Mouse (Mus musculus) forebrain, embryonic 16.5 days (tissue): ENCODE measurements around the gene Gprin3. TPM values are rescaled to one million over a fixed set of nuclear protein-coding genes. Genes with fewer than 3 reads are reported as not detected.
A peak's percentile ranks its signal among the peaks of the same experiment; 100 is the strongest.

Experiments
- ATAC-seq: fragments of 200-750 bp; cut with Nextera tagmentation; 2 replicates; pipeline ENCODE4 v1.8.0; 2017; ENCODE audit warnings: mild to moderate bottlenecking, moderate library complexity
- H3K27ac ChIP-seq: fragments of 300-500 bp; sonication (generic); 2 replicates; pipeline ENCODE4 v1.5.1; 2014; ENCODE audit warnings: low read length, control low read depth
- H3K27me3 ChIP-seq: fragments of 300-500 bp; sonication (generic); replicated peaks from 2 replicates; pipeline ENCODE4 v1.6.1; 2014; ENCODE audit warnings: low read length; ENCODE audit not compliant: control insufficient read depth, insufficient read depth
- H3K36me3 ChIP-seq: fragments of 300-500 bp; sonication (generic); 2 replicates; pipeline ENCODE4 v1.6.1; 2014; ENCODE audit not compliant: control insufficient read depth, insufficient read depth
- H3K4me1 ChIP-seq: fragments of 300-500 bp; sonication (generic); replicated peaks from 2 replicates; pipeline ENCODE4 v1.6.1; 2014; ENCODE audit warnings: low read length; ENCODE audit not compliant: control insufficient read depth, insufficient read depth
- H3K4me2 ChIP-seq: fragments of 300-500 bp; sonication (generic); 2 replicates; pipeline ENCODE4 v1.6.1; 2014; ENCODE audit warnings: mild to moderate bottlenecking, low read length, control low read depth
- H3K4me3 ChIP-seq: fragments of 300-500 bp; sonication (generic); replicated peaks from 2 replicates; pipeline ENCODE4 v1.5.1; 2014; ENCODE audit warnings: mild to moderate bottlenecking, low read length, control low read depth
- H3K9ac ChIP-seq: fragments of 300-500 bp; sonication (generic); replicated peaks from 2 replicates; pipeline ENCODE4 v1.6.1; 2014; ENCODE audit warnings: low read depth, low read length, control low read depth
- H3K9me3 ChIP-seq: fragments of 300-500 bp; sonication (generic); 2 replicates; pipeline ENCODE4 v1.6.1; 2016; ENCODE audit warnings: low read length; ENCODE audit not compliant: control insufficient read depth
- WGBS: fragments of 180-500 bp; shearing (Covaris S2); extraction: QIAGEN DNeasy Blood & Tissue Kit; methylation state at CpG from one replicate; pipeline ENCODE4 v1.1.7; 2014; 5-methylcytosine and 5-hydroxymethylcytosine counted together
- polyA plus RNA-seq: library from polyadenylated mRNA; unstranded; fragments of >200 nt; fragmentation: Nextera tagmentation; extraction: Ambion mirVana; gene quantifications from 2 replicates; pipeline ENCODE4 v1.2.1, GENCODE M21; 2015

Gene Gprin3
- 3.3 and 5.3 TPM in 2 replicates for polyA plus RNA-seq

GRCm38 (mm10) chr6:59425824-59426533 lies at the start of gene Gprin3:
Gene Gprin3 (minus strand): TSS chr6:59426294.
- Histone ChIP-seq H3K27me3 (no peaks in the 10 kb centered on the region), H3K4me2 (peak within 1 kb of the TSS; percentile 88), H3K4me1 (peaks cover 8% of the 10 kb centered on the region; the same call in 1 of the 2 replicates), H3K4me3 (peak within 1 kb of the TSS; percentile 53), H3K9ac (peak within 1 kb of the TSS; percentile 73), H3K27ac (peak within 1 kb of the TSS; percentile 74), H3K9me3 (no peaks in the 10 kb centered on the region), H3K36me3 (no peaks in the 10 kb centered on the region)
- 7% methylated on average over 34 of the region's 34 CpGs for WGBS
- ATAC-seq: peak; percentile 97

- H3K9me3 ChIP-seq: no peaks in the 10 kb centered on the region
- ATAC-seq: no peak
- H3K9ac ChIP-seq: no peak overlapping the region
- no peaks in the 10 kb centered on the region for H3K4me1 ChIP-seq
- no peaks in the 10 kb centered on the region for H3K36me3 ChIP-seq
- no peak overlapping the region for H3K4me2 ChIP-seq
- no peak overlapping the region for H3K27ac ChIP-seq
- H3K27me3 ChIP-seq: no peaks in the 10 kb centered on the region
- no peak overlapping the region for H3K4me3 ChIP-seq
Measured at GRCm38 (mm10) chr6:59458861-59459260, 32.8 kb upstream of the Gprin3 start.

GRCm38 (mm10) chr6:59456116-59456515 lies 30.0 kb upstream of the Gprin3 start:
- ATAC-seq: no peak
- H3K27me3 ChIP-seq: no peaks in the 10 kb centered on the region
- H3K9ac ChIP-seq: no peak overlapping the region
- no peak overlapping the region for H3K27ac ChIP-seq
- H3K36me3 ChIP-seq: no peaks in the 10 kb centered on the region
- H3K4me3 ChIP-seq: no peak overlapping the region
- H3K4me1 ChIP-seq: no peaks in the 10 kb centered on the region
- H3K9me3 ChIP-seq: no peaks in the 10 kb centered on the region
- 70% methylated on average over 1 of the region's 1 CpGs for WGBS
- no peak overlapping the region for H3K4me2 ChIP-seq

- no peaks in the 10 kb centered on the region for H3K36me3 ChIP-seq
- WGBS: 82% methylated on average over 3 of the region's 3 CpGs
- no peak for ATAC-seq
- H3K27me3 ChIP-seq: no peaks in the 10 kb centered on the region
- H3K9ac ChIP-seq: no peak overlapping the region
- H3K27ac ChIP-seq: no peak overlapping the region
- no peaks in the 10 kb centered on the region for H3K4me1 ChIP-seq
- no peak overlapping the region for H3K4me3 ChIP-seq
- no peak overlapping the region for H3K4me2 ChIP-seq
- no peaks in the 10 kb centered on the region for H3K9me3 ChIP-seq
Measured at GRCm38 (mm10) chr6:59451348-59451747, 25.3 kb upstream of the Gprin3 start.

GRCm38 (mm10) chr6:59445101-59445503 lies 19.0 kb upstream of the Gprin3 start:
- H3K27me3 ChIP-seq: no peaks in the 10 kb centered on the region
- no peak overlapping the region for H3K4me2 ChIP-seq
- H3K9me3 ChIP-seq: no peaks in the 10 kb centered on the region
- no peak overlapping the region for H3K9ac ChIP-seq
- H3K36me3 ChIP-seq: no peaks in the 10 kb centered on the region
- H3K4me1 ChIP-seq: no peaks in the 10 kb centered on the region
- 83% methylated on average over 3 of the region's 3 CpGs for whole genome bisulfite sequencing
- ATAC-seq: no peak
- no peak overlapping the region for H3K27ac ChIP-seq
- no peak overlapping the region for H3K4me3 ChIP-seq

- Histone ChIP-seq H3K4me2 (no peak overlapping the region), H3K27ac (no peak overlapping the region), H3K4me3 (no peak overlapping the region), H3K9me3 (no peaks in the 10 kb centered on the region), H3K9ac (no peak overlapping the region), H3K4me1 (no peaks in the 10 kb centered on the region), H3K36me3 (no peaks in the 10 kb centered on the region), H3K27me3 (no peaks in the 10 kb centered on the region)
- 67% methylated on average over 3 of the region's 3 CpGs for WGBS
- no peak for ATAC-seq
Measured at GRCm38 (mm10) chr6:59435906-59436305, 9.8 kb upstream of the Gprin3 start.

- H3K4me1 ChIP-seq: no peaks in the 10 kb centered on the region
- H3K4me2 ChIP-seq: no peak overlapping the region
- no peak overlapping the region for H3K9ac ChIP-seq
- H3K27me3 ChIP-seq: no peaks in the 10 kb centered on the region
- H3K27ac ChIP-seq: no peak overlapping the region
- no peak for ATAC-seq
- no peaks in the 10 kb centered on the region for H3K36me3 ChIP-seq
- WGBS: 72% methylated on average over 1 of the region's 1 CpGs
- H3K4me3 ChIP-seq: no peak overlapping the region
- H3K9me3 ChIP-seq: no peaks in the 10 kb centered on the region
Measured at GRCm38 (mm10) chr6:59433116-59433515, 7.0 kb upstream of the Gprin3 start.

DNA sequence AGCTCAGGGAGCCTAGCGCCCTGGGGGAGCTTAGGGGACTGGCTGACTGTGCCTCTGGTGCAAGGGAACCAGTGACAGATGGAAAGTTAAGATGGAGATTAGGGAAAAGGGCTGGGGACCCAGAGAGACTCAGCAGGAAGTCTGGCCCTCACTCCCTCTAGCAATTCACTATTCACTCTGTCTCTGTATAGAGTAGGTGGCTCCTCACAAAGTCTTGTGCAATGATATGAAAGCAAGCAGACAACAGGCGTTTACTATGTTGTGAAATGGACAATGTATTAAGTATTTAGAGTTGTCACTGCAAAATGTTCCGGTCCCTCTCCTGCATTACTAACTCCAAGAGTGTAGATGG lies 416 bp upstream of the Gprin3 start:
- no peaks in the 10 kb centered on the region for H3K36me3 ChIP-seq
- H3K4me1 ChIP-seq: peaks cover 8% of the 10 kb centered on the region; the same call in 1 of the 2 replicates
- H3K27me3 ChIP-seq: no peaks in the 10 kb centered on the region
- H3K4me3 ChIP-seq: peak overlapping the region; percentile 53
- peak overlapping the region; percentile 88 for H3K4me2 ChIP-seq
- no peak for ATAC-seq
- no peaks in the 10 kb centered on the region for H3K9me3 ChIP-seq
- WGBS: 28% methylated on average over 3 of the region's 3 CpGs
- peak overlapping the region; percentile 74 for H3K27ac ChIP-seq
- H3K9ac ChIP-seq: peak overlapping the region; percentile 73

GRCm38 (mm10) chr6:59424871-59425740 lies 988 bp downstream of the Gprin3 start:
- Histone ChIP-seq H3K27me3 (no peaks in the 10 kb centered on the region), H3K36me3 (no peaks in the 10 kb centered on the region), H3K4me1 (peaks cover 8% of the 10 kb centered on the region; the same call in 1 of the 2 replicates), H3K9me3 (no peaks in the 10 kb centered on the region), H3K4me3 (peak overlapping the region; percentile 10; the same call in 1 of the 2 replicates), H3K4me2 (peak overlapping the region; percentile 14), H3K27ac (no peak overlapping the region), H3K9ac (no peak overlapping the region; the same call in 1 of the 2 replicates)
- no peak for ATAC-seq
- 74% methylated on average over 10 of the region's 10 CpGs for WGBS
